Mouse (Mus musculus) embryonic facial prominence, embryonic 12.5 days (tissue): ENCODE measurements at regions not wholly inside any gene's neighbourhood (a gene's known extent, or its start where the extent isn't known, plus 50 kb on each side); places are given as distances from the start of the nearest gene placed in this dataset.

Experiments used
- ATAC-seq: fragments of 200-750 bp; cut with Nextera tagmentation; 2 replicates; pipeline ENCODE4 v1.8.0; 2017; ENCODE audit not compliant: insufficient number of reproducible peaks, insufficient read depth, low FRiP score, low TSS enrichment
- H3K27ac ChIP-seq: fragments of 300-500 bp; sonication (generic); 2 replicates; pipeline ENCODE4 v1.5.1; 2016; ENCODE audit warnings: mild to moderate bottlenecking
- H3K27me3 ChIP-seq: fragments of 300-500 bp; sonication (generic); 2 replicates; pipeline ENCODE4 v1.6.1; 2016; ENCODE audit warnings: mild to moderate bottlenecking, moderate library complexity
- H3K36me3 ChIP-seq: fragments of 300-500 bp; sonication (generic); 2 replicates; pipeline ENCODE4 v1.6.1; 2016; ENCODE audit warnings: mild to moderate bottlenecking
- H3K4me1 ChIP-seq: fragments of 300-500 bp; sonication (generic); 2 replicates; pipeline ENCODE4 v1.6.1; 2016
- H3K4me2 ChIP-seq: fragments of 300-500 bp; sonication (generic); replicated peaks from 2 replicates; pipeline ENCODE4 v1.6.1; 2016; ENCODE audit warnings: mild to moderate bottlenecking, moderate library complexity
- H3K4me3 ChIP-seq: fragments of 300-500 bp; sonication (generic); 2 replicates; pipeline ENCODE4 v1.5.1; 2016; ENCODE audit warnings: mild to moderate bottlenecking
- H3K9ac ChIP-seq: fragments of 300-500 bp; sonication (generic); 2 replicates; pipeline ENCODE4 v1.6.1; 2016; ENCODE audit warnings: mild to moderate bottlenecking, moderate library complexity
- H3K9me3 ChIP-seq: fragments of 300-500 bp; sonication (generic); 2 replicates; pipeline ENCODE4 v1.6.1; 2016; ENCODE audit warnings: mild to moderate bottlenecking, moderate library complexity
- WGBS: fragments of 180-500 bp; shearing (Covaris S2); methylation state at CpG from one replicate; pipeline ENCODE4 v1.1.7; 2016; 5-methylcytosine and 5-hydroxymethylcytosine counted together

DNA sequence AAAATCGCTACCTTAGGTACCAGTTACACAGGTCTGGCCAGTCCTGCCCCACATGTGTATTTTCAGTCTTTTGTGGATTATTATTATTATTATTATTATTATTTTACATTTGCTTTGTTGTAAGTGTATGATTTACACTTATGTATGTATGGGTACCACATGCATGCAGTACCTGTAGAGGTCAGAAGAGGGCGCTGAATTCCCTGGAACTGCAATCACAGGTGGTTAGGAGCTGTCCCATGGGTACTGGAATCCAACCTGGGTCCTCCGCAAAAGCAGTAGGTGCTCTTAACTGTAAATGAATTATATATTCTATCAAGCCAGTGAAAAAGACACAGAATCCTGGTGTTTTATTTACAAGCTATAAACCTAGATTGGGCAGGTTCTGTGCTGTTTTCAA, 131.4 kb upstream of the Psmd7 start:
- Histone ChIP-seq H3K9me3 (no peaks in the 10 kb centered on the region), H3K27me3 (no peaks in the 10 kb centered on the region), H3K4me2 (no peak overlapping the region), H3K9ac (no peak overlapping the region), H3K36me3 (no peaks in the 10 kb centered on the region), H3K27ac (no peak overlapping the region), H3K4me1 (no peaks in the 10 kb centered on the region), H3K4me3 (no peak overlapping the region)
- no peak for ATAC-seq
- WGBS = 60% methylated on average over 3 of the region's 3 CpGs

DNA sequence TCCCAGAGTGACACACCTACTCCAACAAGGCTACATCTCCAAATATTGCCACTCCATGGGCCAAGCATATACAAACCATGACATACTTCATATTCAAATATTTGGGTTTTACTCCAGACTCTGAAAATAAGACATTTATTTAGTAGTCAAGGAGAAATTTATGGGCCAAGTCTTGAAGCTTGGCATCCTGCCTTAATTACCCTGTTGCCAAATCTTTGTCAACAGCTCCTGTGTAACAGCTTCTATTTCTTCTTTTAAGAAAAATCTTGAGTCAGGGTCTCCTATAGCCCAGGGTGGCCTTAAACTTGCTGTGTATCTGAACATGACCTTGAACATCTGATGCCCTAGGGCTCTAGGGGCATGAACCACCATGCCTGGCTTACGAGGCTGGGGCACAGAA, 138.5 kb upstream of the Psmd7 start:
- no peak for ATAC-seq
- no peak overlapping the region for H3K27ac ChIP-seq
- H3K4me2 ChIP-seq = no peak overlapping the region
- no peaks in the 10 kb centered on the region for H3K4me1 ChIP-seq
- no peak overlapping the region for H3K4me3 ChIP-seq
- H3K9me3 ChIP-seq = no peaks in the 10 kb centered on the region
- H3K36me3 ChIP-seq = no peaks in the 10 kb centered on the region
- H3K27me3 ChIP-seq = no peaks in the 10 kb centered on the region
- no peak overlapping the region for H3K9ac ChIP-seq
- WGBS = 90% methylated on average over 1 of the region's 1 CpGs

DNA sequence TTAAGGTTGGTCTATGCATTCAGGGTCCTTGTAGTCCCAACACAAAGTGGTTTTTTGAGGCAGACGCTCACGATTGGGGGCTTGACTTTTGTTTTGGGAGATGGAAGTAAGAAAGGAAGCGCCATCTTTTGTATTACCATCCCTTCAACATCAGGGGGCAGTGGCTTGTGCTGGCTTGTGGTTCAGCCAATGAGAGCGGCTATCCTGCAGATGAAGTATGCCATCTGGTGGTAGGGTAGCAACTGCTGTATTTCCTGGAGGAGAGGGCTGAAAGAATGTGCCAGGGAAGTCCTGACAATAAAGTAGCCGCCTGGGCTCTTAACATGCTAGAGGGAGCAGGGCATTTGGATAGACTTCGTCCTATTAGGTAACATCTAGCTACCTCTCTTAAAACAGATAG, 139.0 kb upstream of the Psmd7 start:
- Histone ChIP-seq H3K36me3 (no peaks in the 10 kb centered on the region), H3K4me1 (no peaks in the 10 kb centered on the region), H3K9me3 (no peaks in the 10 kb centered on the region), H3K27ac (no peak overlapping the region), H3K4me3 (no peak overlapping the region), H3K9ac (no peak overlapping the region), H3K4me2 (no peak overlapping the region), H3K27me3 (no peaks in the 10 kb centered on the region)
- ATAC-seq = no peak
- WGBS = 95% methylated on average over 6 of the region's 6 CpGs

DNA sequence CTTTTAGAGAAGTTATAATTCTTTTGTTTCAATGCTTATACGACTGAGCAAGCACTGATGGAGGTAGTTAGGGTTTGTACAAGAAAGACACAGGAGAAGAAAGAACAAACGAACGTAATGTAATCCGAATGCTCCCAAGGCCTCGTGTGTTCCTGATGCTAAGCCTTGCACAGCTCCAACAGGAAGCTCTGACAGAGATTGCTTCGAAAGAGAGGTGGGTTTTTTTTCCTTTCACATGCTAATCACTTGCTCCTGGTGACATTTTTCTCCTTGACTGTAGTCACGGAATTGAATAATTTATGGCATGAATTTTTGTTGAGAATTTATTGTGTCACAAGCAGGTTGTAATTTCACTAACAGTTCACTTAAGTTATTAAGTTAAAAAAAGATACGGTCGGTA, 150.8 kb upstream of the Psmd7 start:
- Histone ChIP-seq H3K4me1 (no peaks in the 10 kb centered on the region), H3K9me3 (peaks cover 13% of the 10 kb centered on the region; the same call in 1 of the 2 replicates), H3K4me3 (no peak overlapping the region), H3K27me3 (no peaks in the 10 kb centered on the region), H3K27ac (no peak overlapping the region), H3K9ac (no peak overlapping the region), H3K36me3 (no peaks in the 10 kb centered on the region), H3K4me2 (no peak overlapping the region)
- WGBS = 66% methylated on average over 9 of the region's 9 CpGs
- ATAC-seq = no peak

DNA sequence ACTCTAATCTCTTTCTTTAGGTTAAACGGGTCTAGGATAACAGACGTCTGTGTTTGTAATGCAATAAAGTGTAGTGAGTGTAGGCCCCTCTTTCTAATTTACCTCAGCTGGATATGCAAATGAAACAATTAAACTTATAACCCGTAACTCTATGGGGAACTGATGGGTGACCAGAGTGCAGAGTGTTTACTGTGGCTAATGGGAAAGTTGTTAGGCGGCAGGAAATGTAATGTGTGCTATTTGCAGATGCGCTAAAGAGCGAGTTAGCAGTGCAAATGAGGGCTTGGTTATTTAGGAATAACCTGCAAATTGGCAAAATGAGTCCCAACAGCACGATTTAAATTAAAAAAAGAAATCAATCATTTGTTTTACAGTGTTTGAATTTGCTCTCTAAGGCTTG, 168.8 kb upstream of the Psmd7 start:
- ATAC-seq = no peak

DNA sequence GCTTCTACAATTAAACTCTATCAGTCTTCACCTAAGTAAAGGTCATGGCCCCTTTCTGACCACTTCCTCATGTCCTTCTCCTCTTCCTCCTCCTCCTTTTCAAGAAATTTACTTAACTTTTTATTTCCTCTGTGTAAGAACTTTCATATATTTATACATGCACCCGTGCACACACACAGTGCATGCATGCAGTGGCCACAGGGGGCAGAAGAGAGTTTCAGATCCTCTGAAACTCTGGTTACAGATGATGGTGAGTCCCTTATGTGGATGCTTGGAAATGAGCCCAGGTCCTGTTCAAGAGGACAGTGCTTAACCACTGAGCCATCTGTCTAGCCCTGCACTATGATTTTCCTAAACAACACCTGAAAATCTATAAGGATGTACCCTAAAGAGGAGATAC, 170.4 kb upstream of the Psmd7 start:
- H3K4me2 ChIP-seq = no peak overlapping the region
- ATAC-seq = no peak
- no peak overlapping the region for H3K4me3 ChIP-seq
- 77% methylated on average over 1 of the region's 1 CpGs for WGBS
- no peaks in the 10 kb centered on the region for H3K36me3 ChIP-seq
- H3K27me3 ChIP-seq = no peaks in the 10 kb centered on the region
- no peak overlapping the region for H3K27ac ChIP-seq
- no peaks in the 10 kb centered on the region for H3K4me1 ChIP-seq
- no peak overlapping the region for H3K9ac ChIP-seq
- no peaks in the 10 kb centered on the region for H3K9me3 ChIP-seq

More for the DNA sequence above, 168.8 kb upstream of the Psmd7 start:
- H3K4me2 ChIP-seq = no peak overlapping the region
- no peaks in the 10 kb centered on the region for H3K27me3 ChIP-seq
- no peak overlapping the region for H3K4me3 ChIP-seq
- H3K36me3 ChIP-seq = no peaks in the 10 kb centered on the region
- no peak overlapping the region for H3K9ac ChIP-seq
- no peak overlapping the region for H3K27ac ChIP-seq
- WGBS = 65% methylated on average over 7 of the region's 7 CpGs
- H3K9me3 ChIP-seq = no peaks in the 10 kb centered on the region
- H3K4me1 ChIP-seq = no peaks in the 10 kb centered on the region

DNA sequence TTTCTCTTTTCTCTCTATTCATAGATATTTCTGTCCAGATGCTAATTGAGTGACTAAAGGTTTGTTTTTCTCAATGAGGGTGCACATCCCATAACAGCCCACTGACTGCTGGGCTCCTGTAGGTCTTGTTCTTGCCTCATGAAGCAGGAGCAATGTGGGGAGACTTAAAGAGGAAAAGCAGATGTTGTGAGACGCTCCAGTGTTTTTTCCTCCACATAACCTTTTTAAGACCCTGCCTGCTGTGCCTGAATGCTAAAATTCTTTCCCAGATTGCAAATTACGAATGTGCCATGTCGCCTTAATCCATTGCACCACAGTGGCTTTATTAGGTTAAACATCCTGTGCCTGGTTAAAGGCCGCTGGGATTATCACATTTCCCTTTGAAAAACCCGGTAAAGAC, 165.5 kb upstream of the Zfhx3 start:
- Histone ChIP-seq H3K4me1 (peaks cover 14% of the 10 kb centered on the region; the same call in 1 of the 2 replicates), H3K4me2 (peak overlapping the region; percentile 14; the same call in 1 of the 2 replicates), H3K27ac (no peak overlapping the region), H3K9ac (no peak overlapping the region), H3K4me3 (no peak overlapping the region), H3K36me3 (no peaks in the 10 kb centered on the region), H3K9me3 (no peaks in the 10 kb centered on the region), H3K27me3 (no peaks in the 10 kb centered on the region)
- 3% methylated on average over 5 of the region's 5 CpGs for WGBS
- ATAC-seq = no peak

DNA sequence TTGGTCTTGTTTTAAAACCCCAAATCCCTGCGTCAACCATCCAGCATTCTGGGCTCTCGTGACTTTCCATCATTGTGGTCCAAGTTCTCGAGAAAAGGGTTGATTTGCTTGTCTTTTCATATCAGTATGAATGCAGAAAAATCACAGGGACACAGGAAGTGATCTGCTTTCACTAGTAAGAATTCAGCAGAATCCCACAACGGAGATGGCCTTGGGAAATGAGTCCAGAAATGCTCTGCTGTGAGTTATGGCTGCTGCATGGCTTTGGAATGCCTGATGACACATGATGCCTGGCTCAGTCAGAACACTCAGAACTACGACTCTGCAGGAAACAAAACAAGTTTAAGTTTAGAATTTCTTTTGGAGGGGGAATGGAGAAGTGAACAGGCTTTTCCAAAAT, 156.7 kb upstream of the Zfhx3 start:
- H3K9me3 ChIP-seq = no peaks in the 10 kb centered on the region
- no peak overlapping the region for H3K27ac ChIP-seq
- H3K4me1 ChIP-seq = no peaks in the 10 kb centered on the region
- ATAC-seq = no peak
- H3K9ac ChIP-seq = no peak overlapping the region
- H3K36me3 ChIP-seq = no peaks in the 10 kb centered on the region
- 55% methylated on average over 5 of the region's 5 CpGs for WGBS
- no peaks in the 10 kb centered on the region for H3K27me3 ChIP-seq
- no peak overlapping the region for H3K4me2 ChIP-seq
- H3K4me3 ChIP-seq = no peak overlapping the region

DNA sequence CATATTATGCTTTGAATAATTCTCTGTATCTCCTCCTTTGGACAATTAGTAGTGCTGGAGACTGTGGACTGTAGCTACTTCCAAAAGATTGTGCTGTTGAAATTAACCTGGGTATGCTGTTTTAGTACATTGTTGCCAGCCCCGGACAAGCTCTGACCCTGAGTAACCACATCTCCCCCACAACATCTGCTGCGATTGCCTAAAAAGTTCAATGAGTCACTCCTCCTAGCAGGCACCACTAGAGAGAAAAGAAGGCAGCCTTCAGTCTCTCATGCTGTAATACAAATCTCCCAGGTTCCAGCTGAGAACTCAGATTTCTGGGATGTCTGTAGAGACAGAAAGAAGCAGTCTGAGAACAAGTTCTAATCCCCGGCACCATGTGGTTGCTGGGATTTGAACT, 150.2 kb upstream of the Zfhx3 start:
- Histone ChIP-seq H3K4me3 (no peak overlapping the region), H3K4me1 (no peaks in the 10 kb centered on the region), H3K27ac (no peak overlapping the region), H3K4me2 (no peak overlapping the region), H3K9me3 (no peaks in the 10 kb centered on the region), H3K9ac (no peak overlapping the region), H3K36me3 (no peaks in the 10 kb centered on the region), H3K27me3 (no peaks in the 10 kb centered on the region)
- no peak for ATAC-seq
- WGBS = 83% methylated on average over 3 of the region's 3 CpGs

DNA sequence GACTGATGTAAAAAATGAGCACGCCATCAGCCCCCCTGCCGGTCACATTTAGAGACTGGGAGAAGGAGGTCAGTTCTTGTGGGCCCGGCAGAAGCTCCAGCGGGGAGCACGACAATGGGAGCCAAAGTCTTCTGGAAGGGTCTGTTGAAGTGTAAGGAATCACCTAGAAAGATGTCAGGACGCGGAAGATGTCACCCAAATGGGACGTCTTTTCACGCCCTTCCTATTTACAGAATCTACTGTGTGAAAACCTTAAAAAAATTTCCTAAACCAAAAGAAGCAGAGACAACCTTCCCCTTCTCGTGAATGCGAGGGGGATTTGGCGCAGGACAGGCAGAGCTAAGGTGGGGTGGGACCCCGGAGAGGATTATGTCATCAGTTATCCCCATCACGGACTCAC, 127.5 kb upstream of the Zfhx3 start:
- no peak overlapping the region for H3K9ac ChIP-seq
- 76% methylated on average over 14 of the region's 14 CpGs for WGBS
- peaks cover 28% of the 10 kb centered on the region for H3K4me1 ChIP-seq
- no peak overlapping the region for H3K4me3 ChIP-seq
- no peak for ATAC-seq
- no peak overlapping the region for H3K4me2 ChIP-seq
- no peaks in the 10 kb centered on the region for H3K36me3 ChIP-seq
- no peaks in the 10 kb centered on the region; the same call in 1 of the 2 replicates for H3K27me3 ChIP-seq
- no peak overlapping the region for H3K27ac ChIP-seq
- no peaks in the 10 kb centered on the region for H3K9me3 ChIP-seq

DNA sequence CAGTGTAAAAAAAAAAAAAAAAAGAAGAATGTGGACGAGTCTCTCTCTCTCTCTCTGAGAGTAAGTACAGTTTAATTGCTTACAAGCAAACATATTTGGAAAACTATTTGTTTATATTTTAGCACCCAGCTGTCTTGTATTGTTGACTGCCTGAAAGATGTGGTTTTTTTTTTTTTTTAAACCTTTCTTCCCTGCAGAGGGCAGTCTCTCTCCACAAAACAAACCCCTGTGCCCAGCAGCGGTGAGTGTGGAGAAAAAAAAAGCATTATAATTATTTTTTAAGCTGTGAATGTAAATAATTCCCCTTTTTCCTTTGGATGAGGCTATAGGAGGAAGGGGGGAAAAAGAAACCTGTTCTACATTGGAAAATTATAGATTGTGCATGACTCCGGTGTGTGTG, 126.7 kb upstream of the Zfhx3 start:
- Histone ChIP-seq H3K4me2 (no peak overlapping the region), H3K9me3 (no peaks in the 10 kb centered on the region), H3K9ac (no peak overlapping the region), H3K4me1 (peaks cover 32% of the 10 kb centered on the region), H3K36me3 (no peaks in the 10 kb centered on the region), H3K27me3 (no peaks in the 10 kb centered on the region; the same call in 1 of the 2 replicates), H3K4me3 (no peak overlapping the region), H3K27ac (no peak overlapping the region)
- WGBS = 24% methylated on average over 3 of the region's 3 CpGs
- ATAC-seq = no peak

DNA sequence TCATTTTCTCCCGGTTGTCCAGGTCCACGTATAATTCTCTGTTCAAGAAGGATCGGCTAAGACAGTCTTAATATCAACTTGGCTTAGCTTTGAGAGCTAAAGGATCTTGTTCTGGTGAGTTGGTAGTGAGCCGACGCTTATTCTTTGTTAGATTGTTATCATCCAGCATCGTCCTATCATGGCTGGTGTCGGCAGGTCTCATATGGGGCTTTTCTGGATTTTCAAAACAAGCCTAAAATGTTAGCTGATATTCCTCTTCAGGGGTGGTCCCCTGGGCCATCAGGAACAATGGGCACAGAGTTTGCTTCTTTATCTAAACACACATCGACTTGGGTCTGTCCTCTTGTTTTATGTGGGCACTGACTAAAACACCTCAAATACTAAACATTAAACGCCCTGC, 124.6 kb upstream of the Zfhx3 start:
- Histone ChIP-seq H3K4me2 (no peak overlapping the region), H3K36me3 (no peaks in the 10 kb centered on the region), H3K4me3 (no peak overlapping the region), H3K27me3 (no peaks in the 10 kb centered on the region; the same call in 1 of the 2 replicates), H3K9me3 (no peaks in the 10 kb centered on the region), H3K27ac (no peak overlapping the region), H3K9ac (no peak overlapping the region), H3K4me1 (peaks cover 42% of the 10 kb centered on the region)
- ATAC-seq = no peak
- WGBS = 70% methylated on average over 9 of the region's 9 CpGs

DNA sequence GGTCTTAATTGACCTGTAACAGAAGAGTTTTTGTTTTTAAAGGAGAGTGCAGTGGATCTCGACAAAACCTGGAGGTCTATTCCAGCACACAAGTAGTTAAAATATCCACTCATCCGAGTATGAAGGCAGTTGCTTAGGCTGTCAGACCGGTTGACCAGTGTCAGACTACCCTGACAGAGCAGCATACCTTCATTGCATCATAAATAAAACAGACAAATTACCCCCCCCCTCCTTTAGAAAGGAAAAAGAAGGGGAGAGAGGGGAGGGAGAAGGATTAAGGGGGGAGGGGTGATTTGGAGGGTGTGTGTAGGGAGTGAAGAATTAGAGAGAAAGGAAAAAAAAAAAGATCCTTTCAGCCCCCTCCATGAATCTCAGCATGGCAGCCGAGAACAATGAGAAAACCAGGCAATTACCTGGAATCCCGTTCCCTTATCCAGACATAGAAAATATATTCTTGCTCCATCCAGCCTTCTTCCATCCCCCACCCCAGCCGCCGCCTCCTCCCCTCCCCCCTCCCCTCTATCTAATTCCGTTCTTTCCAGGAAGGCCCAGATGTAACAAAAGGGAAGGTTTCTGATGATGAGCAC, 122.2 kb upstream of the Zfhx3 start:
- peaks cover 54% of the 10 kb centered on the region for H3K4me1 ChIP-seq
- no peak overlapping the region for H3K9ac ChIP-seq
- H3K27ac ChIP-seq = peak overlapping the region; percentile 58; the same call in 1 of the 2 replicates
- no peaks in the 10 kb centered on the region for H3K9me3 ChIP-seq
- ATAC-seq = no peak
- H3K4me3 ChIP-seq = no peak overlapping the region
- H3K27me3 ChIP-seq = no peaks in the 10 kb centered on the region; the same call in 1 of the 2 replicates
- no peaks in the 10 kb centered on the region for H3K36me3 ChIP-seq
- 2% methylated on average over 8 of the region's 8 CpGs for WGBS
- H3K4me2 ChIP-seq = peak overlapping the region; percentile 2; the same call in 1 of the 2 replicates
